Mouse (Mus musculus): ENCODE data around the gene Cbx6. TPM values are rescaled to one million over a fixed set of nuclear protein-coding genes. Genes with fewer than 3 reads are reported as not detected.

The Cbx6 gene
- total RNA-seq, 1 experiment from 2014 or later = 34.1 TPM

GRCm38 (mm10) chr15:79834881-79835260, 383 bp upstream of the Cbx6 start:
- ATAC-seq (replicated peaks in 1 of 2; ENCODE audit: insufficient read depth in 1 of 2, low FRiP score in 2 of 2, low TSS enrichment in 1 of 2, low read depth in 1 of 2, poor library complexity in 2 of 2, severe bottlenecking in 2 of 2) = no peak

- ATAC-seq (replicated peaks in 1 of 2; ENCODE audit: insufficient read depth in 1 of 2, low FRiP score in 2 of 2, low TSS enrichment in 1 of 2, low read depth in 1 of 2, poor library complexity in 2 of 2, severe bottlenecking in 2 of 2) = no peak
Observed at GRCm38 (mm10) chr15:79833251-79834050, 1.0 kb downstream of the Cbx6 start.

DNA sequence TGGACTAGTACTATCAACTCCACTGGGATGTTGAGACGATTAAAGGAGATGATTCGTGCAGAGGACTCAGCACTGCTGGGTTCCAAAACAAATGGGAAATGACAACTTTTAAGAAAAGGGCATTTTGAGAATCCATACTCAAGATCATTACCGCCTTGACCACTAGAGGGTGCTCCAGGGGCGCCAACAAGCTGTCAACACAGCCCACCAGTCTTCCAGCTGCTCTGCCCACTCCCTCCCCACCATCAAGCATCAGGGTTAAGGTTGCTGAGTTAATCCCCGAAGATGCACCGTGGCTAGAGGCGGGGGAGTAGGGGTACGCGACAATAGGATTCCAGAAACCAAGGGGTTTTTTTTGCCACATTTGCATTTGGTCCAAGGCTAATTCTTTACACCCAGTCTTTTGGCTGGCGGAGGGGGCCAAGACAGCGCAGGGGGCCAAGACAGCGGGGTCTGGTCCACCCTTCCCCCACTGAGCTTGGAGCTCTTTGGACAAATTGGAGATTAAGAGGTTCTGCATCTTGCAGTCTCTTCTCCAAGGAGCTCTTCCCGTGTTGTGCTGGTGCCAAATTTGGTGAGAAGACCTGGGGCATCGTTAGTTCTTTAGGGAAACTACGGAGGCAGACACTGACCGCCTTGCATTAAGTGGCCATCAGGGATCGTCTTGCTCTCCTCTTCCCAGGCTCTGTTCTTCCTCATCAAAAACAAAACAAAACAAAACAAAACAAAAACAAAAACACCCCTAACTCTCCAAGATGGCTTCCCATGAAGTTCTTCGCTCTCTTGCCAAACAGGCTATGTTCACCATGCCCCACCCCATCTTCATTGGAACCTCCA, 2.2 kb downstream of the Cbx6 start:
- ATAC-seq (replicated peaks in 1 of 2; ENCODE audit: insufficient read depth in 1 of 2, low FRiP score in 2 of 2, low TSS enrichment in 1 of 2, low read depth in 1 of 2, poor library complexity in 2 of 2, severe bottlenecking in 2 of 2) = peak; percentile 47 to 50; a peak in 2 of 4 replicates

- 0 out of 4 replicates have a peak, but pooled peaks of 1 of the 2 experiments have one; percentile 42 for ATAC-seq (replicated peaks in 1 of 2; ENCODE audit: insufficient read depth in 1 of 2, low FRiP score in 2 of 2, low TSS enrichment in 1 of 2, low read depth in 1 of 2, poor library complexity in 2 of 2, severe bottlenecking in 2 of 2)
Observed at GRCm38 (mm10) chr15:79830388-79830787, 4.1 kb downstream of the Cbx6 start.

GRCm38 (mm10) chr15:79829431-79829830, 5.1 kb downstream of the Cbx6 start:
- no peak for ATAC-seq (replicated peaks in 1 of 2; ENCODE audit: insufficient read depth in 1 of 2, low FRiP score in 2 of 2, low TSS enrichment in 1 of 2, low read depth in 1 of 2, poor library complexity in 2 of 2, severe bottlenecking in 2 of 2)

- no peak for ATAC-seq (replicated peaks in 1 of 2; ENCODE audit: insufficient read depth in 1 of 2, low FRiP score in 2 of 2, low TSS enrichment in 1 of 2, low read depth in 1 of 2, poor library complexity in 2 of 2, severe bottlenecking in 2 of 2)
Observed at GRCm38 (mm10) chr15:79828366-79829035, 6.0 kb downstream of the Cbx6 start.

GRCm38 (mm10) chr15:79827778-79828210, 6.7 kb downstream of the Cbx6 start:
- no peak for ATAC-seq (replicated peaks in 1 of 2; ENCODE audit: insufficient read depth in 1 of 2, low FRiP score in 2 of 2, low TSS enrichment in 1 of 2, low read depth in 1 of 2, poor library complexity in 2 of 2, severe bottlenecking in 2 of 2)

DNA sequence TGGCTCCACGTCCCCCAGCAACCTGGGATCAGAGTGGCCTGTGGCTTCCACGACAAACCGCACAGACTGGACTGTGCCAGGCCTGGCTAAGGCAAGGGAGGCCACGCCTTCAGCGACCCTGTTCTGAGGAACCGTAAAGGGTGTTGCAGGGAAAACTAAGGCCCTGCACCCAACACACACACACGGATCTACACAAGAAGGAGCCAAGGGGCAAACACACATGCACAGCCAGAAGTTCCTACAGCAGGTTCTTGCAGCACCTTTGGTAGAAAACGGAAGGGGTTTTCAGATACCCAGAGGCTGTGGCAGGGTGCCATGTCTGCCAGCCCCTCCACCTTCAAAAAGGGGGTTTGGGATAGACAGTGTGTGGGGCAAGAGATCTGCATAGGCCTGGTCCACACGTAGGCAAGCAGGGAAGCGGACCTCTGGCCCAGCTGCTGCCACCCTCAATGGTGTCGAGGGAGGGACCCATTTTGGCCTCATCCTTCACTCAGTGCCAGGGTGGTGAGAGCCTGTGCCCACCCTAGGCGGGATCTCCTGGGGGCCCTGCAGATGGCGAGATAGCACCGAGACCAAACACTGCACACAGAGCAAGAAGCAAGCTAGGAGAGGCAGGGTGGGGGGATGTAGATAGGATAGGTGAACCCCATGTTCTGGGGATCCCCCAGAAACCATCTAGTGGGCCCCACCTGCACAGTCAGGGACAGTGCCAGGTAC, 7.3 kb downstream of the Cbx6 start:
- ATAC-seq (replicated peaks in 1 of 2; ENCODE audit: insufficient read depth in 1 of 2, low FRiP score in 2 of 2, low TSS enrichment in 1 of 2, low read depth in 1 of 2, poor library complexity in 2 of 2, severe bottlenecking in 2 of 2) = no peak

GRCm38 (mm10) chr15:79826221-79826935, 8.1 kb downstream of the Cbx6 start:
- no peak for ATAC-seq (replicated peaks in 1 of 2; ENCODE audit: insufficient read depth in 1 of 2, low FRiP score in 2 of 2, low TSS enrichment in 1 of 2, low read depth in 1 of 2, poor library complexity in 2 of 2, severe bottlenecking in 2 of 2)

DNA sequence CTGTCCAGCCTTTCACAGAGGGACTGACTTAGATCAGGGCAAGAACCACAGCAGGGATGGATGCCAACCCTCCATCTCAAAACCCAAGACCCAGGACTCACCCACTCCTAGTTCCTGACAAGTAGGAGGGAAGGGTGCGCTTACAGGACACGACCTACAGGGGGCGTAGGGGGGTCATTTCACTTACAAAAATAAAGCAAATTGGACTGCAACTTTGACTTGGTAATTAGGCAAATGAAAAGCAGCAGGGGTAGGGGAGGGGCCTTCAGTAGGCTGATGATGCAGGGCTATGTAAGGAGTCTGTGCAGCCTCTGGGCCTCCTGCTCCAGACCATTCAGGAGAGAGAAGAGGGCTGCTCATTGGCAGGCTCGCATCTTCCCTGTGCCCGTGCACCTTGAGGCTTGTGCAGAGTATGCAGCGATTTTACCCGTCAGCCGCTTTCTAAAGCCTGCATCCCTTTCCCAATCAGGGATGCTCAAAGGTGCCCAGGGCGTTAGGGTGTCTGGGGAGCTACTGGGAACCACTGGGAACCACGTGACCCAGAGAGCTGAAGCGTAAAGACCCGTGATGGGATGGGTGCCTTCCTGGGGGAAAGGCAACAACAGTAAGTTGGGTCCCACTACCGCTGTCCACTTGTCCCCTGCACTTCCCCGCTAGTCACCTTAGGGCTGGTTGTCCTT, 9.2 kb downstream of the Cbx6 start:
- no peak for ATAC-seq (replicated peaks in 1 of 2; ENCODE audit: insufficient read depth in 1 of 2, low FRiP score in 2 of 2, low TSS enrichment in 1 of 2, low read depth in 1 of 2, poor library complexity in 2 of 2, severe bottlenecking in 2 of 2)

DNA sequence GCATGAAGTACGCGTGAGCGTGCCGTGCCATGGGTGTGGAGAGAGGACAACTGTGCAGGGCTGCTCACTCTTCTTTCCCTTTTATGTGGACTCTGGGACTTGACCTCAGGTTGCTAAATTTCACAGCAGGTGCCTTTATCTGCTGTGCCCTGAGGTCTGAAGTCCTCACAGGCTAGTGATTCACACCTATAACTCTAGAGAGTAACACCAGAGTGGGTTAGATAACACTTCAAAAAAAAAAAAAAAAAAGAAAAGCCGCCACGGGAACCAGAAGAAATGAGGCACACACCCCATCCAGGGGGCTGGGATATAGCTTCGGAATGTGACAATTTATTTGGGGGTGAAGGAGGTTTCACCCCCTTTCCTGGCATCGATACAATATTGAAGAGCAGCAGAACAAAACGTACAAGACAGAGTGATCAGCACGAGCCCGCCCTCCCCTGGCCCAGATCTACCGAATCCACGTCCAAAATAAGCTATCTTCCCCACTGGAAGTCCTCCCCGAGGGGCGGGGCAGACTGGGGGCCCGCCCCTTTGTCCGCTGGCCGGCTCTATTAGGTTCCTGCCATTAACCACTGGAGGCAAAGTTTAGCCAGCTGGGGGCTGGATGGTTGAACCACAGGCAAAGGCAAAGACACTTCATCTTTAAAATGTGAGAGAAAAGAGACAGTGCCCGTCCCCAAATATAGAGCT, 10.8 kb downstream of the Cbx6 start:
- no peak for ATAC-seq (replicated peaks in 1 of 2; ENCODE audit: insufficient read depth in 1 of 2, low FRiP score in 2 of 2, low TSS enrichment in 1 of 2, low read depth in 1 of 2, poor library complexity in 2 of 2, severe bottlenecking in 2 of 2)

- 0 out of 4 replicates have a peak, but pooled peaks of 1 of the 2 experiments have one; percentile 14 for ATAC-seq (replicated peaks in 1 of 2; ENCODE audit: insufficient read depth in 1 of 2, low FRiP score in 2 of 2, low TSS enrichment in 1 of 2, low read depth in 1 of 2, poor library complexity in 2 of 2, severe bottlenecking in 2 of 2)
Observed at GRCm38 (mm10) chr15:79822265-79823199, 12.0 kb downstream of the Cbx6 start.

DNA sequence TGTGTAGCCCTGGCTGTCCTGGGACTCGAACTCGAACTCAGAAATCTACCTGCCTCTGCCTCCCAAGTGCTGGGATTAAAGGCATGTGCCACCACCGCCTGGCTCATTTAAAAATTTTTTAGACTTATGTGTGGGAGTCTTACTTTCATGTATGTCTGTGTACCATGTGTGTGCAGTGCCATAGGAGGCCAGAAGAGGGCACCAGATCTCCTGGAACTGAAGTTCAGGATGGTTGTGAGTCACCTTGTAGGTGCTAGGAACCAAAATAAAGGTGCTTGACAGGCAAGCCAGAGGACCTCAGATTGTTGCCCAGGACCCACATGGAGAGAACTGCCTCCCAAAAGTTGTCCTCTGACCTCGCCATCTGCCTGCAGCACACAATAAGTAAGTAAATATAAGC, 16.2 kb downstream of the Cbx6 start:
- no peak for ATAC-seq (replicated peaks in 1 of 2; ENCODE audit: insufficient read depth in 1 of 2, low FRiP score in 2 of 2, low TSS enrichment in 1 of 2, low read depth in 1 of 2, poor library complexity in 2 of 2, severe bottlenecking in 2 of 2)

- ATAC-seq (replicated peaks in 1 of 2; ENCODE audit: insufficient read depth in 1 of 2, low FRiP score in 2 of 2, low TSS enrichment in 1 of 2, low read depth in 1 of 2, poor library complexity in 2 of 2, severe bottlenecking in 2 of 2) = no peak
Observed at GRCm38 (mm10) chr15:79813666-79814258, 20.7 kb downstream of the Cbx6 start.

Measured in hematopoietic stem cell, adult 5-6 weeks (primary cell).